Mouse (Mus musculus) MEL-GATA-1-ER (cell line): Measurements from ENCODE around the gene Dusp11.
"Not testable (repeated sequence)": the region's sequence is repeated elsewhere in the genome, so short reads cannot be mapped to it uniquely, and the experiment has no call there.

ENCODE experiments used
- DNase-seq: peaks from one replicate; pipeline ENCODE4 v3.0.0-alpha.2; 2012; ENCODE audit warnings: low read depth; ENCODE audit errors: extremely low read depth

The Dusp11 gene

GRCm38 (mm10) chr6:85895061-85895648, 66.3 kb downstream of the Dusp11 start:
- not testable (repeated sequence) for DNase-seq
